Mouse (Mus musculus) embryonic fibroblast, embryonic 13.5 days (primary cell): Measurements from ENCODE around the gene 3100002H09Rik.

Experiments
- CTCF ChIP-seq: IDR thresholded peaks from 2 replicates; pipeline ENCODE4 v1.5.1; 2011; ENCODE audit warnings: mild to moderate bottlenecking, control low read depth, low read length, moderate library complexity, borderline replicate concordance; ENCODE audit not compliant: insufficient read depth
- POLR2A ChIP-seq: IDR thresholded peaks from 2 replicates; pipeline ENCODE4 v1.6.1; 2011; ENCODE audit warnings: low read depth, mild to moderate bottlenecking, control low read depth, low read length, moderate library complexity

DNA sequence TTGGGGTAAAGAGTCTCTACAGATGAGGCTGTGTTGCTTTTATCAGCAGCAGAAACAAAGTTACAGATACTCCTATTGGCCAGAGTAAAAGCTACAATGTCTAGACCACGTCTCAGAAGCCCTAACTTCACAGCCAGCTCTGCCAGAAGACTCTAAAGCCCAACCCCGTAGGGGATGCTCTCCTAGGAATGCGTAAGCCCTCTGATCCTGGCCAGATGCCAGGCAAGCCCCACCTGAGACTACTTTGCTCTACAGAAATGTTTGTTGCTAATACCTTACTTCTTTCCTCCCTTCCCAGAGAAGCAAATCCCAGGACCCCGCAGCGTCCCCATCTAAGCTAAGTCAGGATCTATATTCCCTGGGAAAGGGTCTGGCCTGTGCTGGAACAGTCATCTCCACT, 37.3 kb upstream of the 3100002H09Rik start:
- no peak for TF ChIP-seq POLR2A
- no peak for TF ChIP-seq CTCF
